Mouse (Mus musculus) heart, embryonic 12.5 days (tissue): ENCODE results near the gene Snn. TPM values are rescaled to one million over a fixed set of nuclear protein-coding genes. Genes with fewer than 3 reads are reported as not detected.
A peak's percentile ranks its signal among the peaks of the same experiment; 100 is the strongest.

Source experiments
- ATAC-seq: fragments of 200-750 bp; cut with Nextera tagmentation; 2 replicates; pipeline ENCODE4 v1.8.0; 2017; ENCODE audit warnings: moderate TSS enrichment, moderate library complexity; ENCODE audit not compliant: insufficient number of reproducible peaks, low FRiP score
- H3K27ac ChIP-seq: fragments of 300-500 bp; sonication (generic); 2 replicates; pipeline ENCODE4 v1.5.1; 2016; ENCODE audit warnings: mild to moderate bottlenecking, moderate library complexity; ENCODE audit not compliant: poor library complexity, severe bottlenecking
- H3K27me3 ChIP-seq: fragments of 300-500 bp; sonication (generic); replicated peaks from 2 replicates; pipeline ENCODE4 v1.6.1; 2016; ENCODE audit warnings: mild to moderate bottlenecking, moderate library complexity
- H3K36me3 ChIP-seq: fragments of 300-500 bp; sonication (generic); 2 replicates; pipeline ENCODE4 v1.6.1; 2016; ENCODE audit warnings: mild to moderate bottlenecking, moderate library complexity
- H3K4me1 ChIP-seq: fragments of 300-500 bp; sonication (generic); replicated peaks from 2 replicates; pipeline ENCODE4 v1.6.1; 2016; ENCODE audit warnings: mild to moderate bottlenecking
- H3K4me2 ChIP-seq: fragments of 300-500 bp; sonication (generic); 2 replicates; pipeline ENCODE4 v1.6.1; 2016; ENCODE audit warnings: mild to moderate bottlenecking, moderate library complexity
- H3K4me3 ChIP-seq: fragments of 300-500 bp; sonication (generic); 2 replicates; pipeline ENCODE4 v1.5.1; 2016; ENCODE audit warnings: mild to moderate bottlenecking
- H3K9ac ChIP-seq: fragments of 300-500 bp; sonication (generic); 2 replicates; pipeline ENCODE4 v1.6.1; 2016; ENCODE audit warnings: mild to moderate bottlenecking, moderate library complexity
- H3K9me3 ChIP-seq: fragments of 300-500 bp; sonication (generic); replicated peaks from 2 replicates; pipeline ENCODE4 v1.6.1; 2016; ENCODE audit warnings: mild to moderate bottlenecking, moderate library complexity
- WGBS: fragments of 180-500 bp; shearing (Covaris S2); methylation state at CpG from one replicate; pipeline ENCODE4 v1.1.7; 2016; 5-methylcytosine and 5-hydroxymethylcytosine counted together
- polyA plus RNA-seq: library from polyadenylated mRNA; unstranded; fragments of >200 nt; fragmentation: Nextera tagmentation; extraction: Ambion mirVana; gene quantifications from 2 replicates; pipeline ENCODE4 v1.2.1, GENCODE M21; 2016

Gene Snn
- polyA plus RNA-seq, 1 experiment from 2014 or later = 38.7 TPM

- H3K4me2 ChIP-seq = peak overlapping the region; percentile 3; the same call in 1 of the 2 replicates
- peaks cover 19% of the 10 kb centered on the region for H3K4me1 ChIP-seq
- H3K27ac ChIP-seq = peak overlapping the region; percentile 70
- H3K9ac ChIP-seq = no peak overlapping the region
- no peaks in the 10 kb centered on the region for H3K36me3 ChIP-seq
- ATAC-seq = no peak
- H3K27me3 ChIP-seq = no peaks in the 10 kb centered on the region
- H3K9me3 ChIP-seq = no peaks in the 10 kb centered on the region
- 45% methylated on average over 7 of the region's 7 CpGs for WGBS
- H3K4me3 ChIP-seq = no peak overlapping the region
These were observed 13.6 kb upstream of the Snn start for GRCm38 (mm10) chr16:11047130-11047529.

GRCm38 (mm10) chr16:11050226-11050625, 10.5 kb upstream of the Snn start:
- Histone ChIP-seq H3K36me3 (no peaks in the 10 kb centered on the region), H3K27me3 (no peaks in the 10 kb centered on the region), H3K9me3 (no peaks in the 10 kb centered on the region), H3K4me2 (no peak overlapping the region), H3K4me3 (no peak overlapping the region), H3K9ac (no peak overlapping the region), H3K4me1 (peaks cover 18% of the 10 kb centered on the region), H3K27ac (no peak overlapping the region)
- ATAC-seq = no peak
- 82% methylated on average over 2 of the region's 2 CpGs for WGBS

GRCm38 (mm10) chr16:11051134-11051533, 9.6 kb upstream of the Snn start:
- Histone ChIP-seq H3K9ac (no peak overlapping the region), H3K27ac (no peak overlapping the region), H3K4me1 (peaks cover 22% of the 10 kb centered on the region), H3K9me3 (no peaks in the 10 kb centered on the region), H3K4me3 (no peak overlapping the region), H3K4me2 (no peak overlapping the region), H3K36me3 (no peaks in the 10 kb centered on the region), H3K27me3 (no peaks in the 10 kb centered on the region)
- 88% methylated on average over 11 of the region's 11 CpGs for WGBS
- no peak for ATAC-seq

GRCm38 (mm10) chr16:11054409-11054808, 6.3 kb upstream of the Snn start:
- 62% methylated on average over 6 of the region's 6 CpGs for WGBS
- H3K27me3 ChIP-seq = no peaks in the 10 kb centered on the region
- H3K9me3 ChIP-seq = no peaks in the 10 kb centered on the region
- H3K4me1 ChIP-seq = peaks cover 8% of the 10 kb centered on the region
- ATAC-seq = no peak
- no peak overlapping the region for H3K4me3 ChIP-seq
- H3K9ac ChIP-seq = no peak overlapping the region
- H3K4me2 ChIP-seq = no peak overlapping the region
- H3K36me3 ChIP-seq = no peaks in the 10 kb centered on the region
- no peak overlapping the region for H3K27ac ChIP-seq

- no peak overlapping the region for H3K4me2 ChIP-seq
- peaks cover 8% of the 10 kb centered on the region for H3K4me1 ChIP-seq
- no peaks in the 10 kb centered on the region for H3K27me3 ChIP-seq
- H3K9me3 ChIP-seq = no peaks in the 10 kb centered on the region
- 72% methylated on average over 6 of the region's 6 CpGs for WGBS
- H3K36me3 ChIP-seq = no peaks in the 10 kb centered on the region
- no peak overlapping the region for H3K4me3 ChIP-seq
- no peak overlapping the region for H3K27ac ChIP-seq
- 0 out of 2 replicates have a peak, but pooled peaks have one; percentile 17 for ATAC-seq
- no peak overlapping the region for H3K9ac ChIP-seq
These were observed 5.9 kb upstream of the Snn start for GRCm38 (mm10) chr16:11054871-11055270.

- WGBS = 60% methylated on average over 5 of the region's 5 CpGs
- H3K27ac ChIP-seq = no peak overlapping the region
These were observed 4.8 kb upstream of the Snn start for GRCm38 (mm10) chr16:11055916-11056315.

GRCm38 (mm10) chr16:11062794-11063721, 2.3 kb downstream of the Snn start:
- H3K4me3 ChIP-seq = 0 out of 2 replicates have a peak overlapping the region, but pooled peaks have one; percentile 2
- WGBS = 22% methylated on average over 13 of the region's 13 CpGs
- no peaks in the 10 kb centered on the region for H3K27me3 ChIP-seq
- H3K9ac ChIP-seq = peak overlapping the region; percentile 52
- H3K4me1 ChIP-seq = peaks cover 47% of the 10 kb centered on the region
- H3K27ac ChIP-seq = peak overlapping the region; percentile 95
- peak overlapping the region; percentile 47 for H3K4me2 ChIP-seq
- no peaks in the 10 kb centered on the region for H3K9me3 ChIP-seq
- peak; percentile 66 for ATAC-seq
- H3K36me3 ChIP-seq = no peaks in the 10 kb centered on the region

More at GRCm38 (mm10) chr16:11055916-11056315, 4.8 kb upstream of the Snn start:
- Histone ChIP-seq H3K9me3 (no peaks in the 10 kb centered on the region), H3K4me3 (no peak overlapping the region), H3K9ac (no peak overlapping the region), H3K4me2 (no peak overlapping the region), H3K36me3 (no peaks in the 10 kb centered on the region), H3K4me1 (peaks cover 8% of the 10 kb centered on the region), H3K27me3 (no peaks in the 10 kb centered on the region)
- no peak for ATAC-seq

GRCm38 (mm10) chr16:11064341-11064740, 3.6 kb downstream of the Snn start:
- Histone ChIP-seq H3K4me2 (no peak overlapping the region), H3K4me1 (peaks cover 60% of the 10 kb centered on the region), H3K27ac (0 out of 2 replicates have a peak overlapping the region, but pooled peaks have one; percentile 95), H3K27me3 (no peaks in the 10 kb centered on the region), H3K9me3 (no peaks in the 10 kb centered on the region), H3K4me3 (no peak overlapping the region), H3K9ac (no peak overlapping the region), H3K36me3 (no peaks in the 10 kb centered on the region)
- no peak for ATAC-seq
- 81% methylated on average over 4 of the region's 4 CpGs for WGBS

- Histone ChIP-seq H3K4me2 (peak overlapping the region; percentile 75; the same call in 1 of the 2 replicates), H3K27ac (0 out of 2 replicates have a peak overlapping the region, but pooled peaks have one; percentile 18), H3K4me1 (peaks cover 64% of the 10 kb centered on the region), H3K27me3 (no peaks in the 10 kb centered on the region), H3K36me3 (no peaks in the 10 kb centered on the region), H3K4me3 (no peak overlapping the region), H3K9me3 (no peaks in the 10 kb centered on the region), H3K9ac (no peak overlapping the region)
- no peak for ATAC-seq
- WGBS = 85% methylated on average over 6 of the region's 6 CpGs
These were observed 4.0 kb downstream of the Snn start for GRCm38 (mm10) chr16:11064742-11065141.

GRCm38 (mm10) chr16:11065431-11065830, 4.7 kb downstream of the Snn start:
- H3K4me2 ChIP-seq = peak overlapping the region; percentile 75
- no peaks in the 10 kb centered on the region for H3K27me3 ChIP-seq
- ATAC-seq = no peak
- H3K4me1 ChIP-seq = peaks cover 71% of the 10 kb centered on the region
- peak overlapping the region; percentile 69 for H3K4me3 ChIP-seq
- no peaks in the 10 kb centered on the region for H3K9me3 ChIP-seq
- H3K9ac ChIP-seq = peak overlapping the region; percentile 16
- H3K36me3 ChIP-seq = no peaks in the 10 kb centered on the region
- WGBS = 56% methylated on average over 5 of the region's 5 CpGs
- peak overlapping the region; percentile 39 for H3K27ac ChIP-seq

GRCm38 (mm10) chr16:11066029-11066832, 5.5 kb downstream of the Snn start, which contains the start of gene Litaf:
TSS of gene Litaf (minus strand) at chr16:11066157.
- Histone ChIP-seq H3K4me3 (peak within 1 kb of the TSS; percentile 69), H3K9me3 (no peaks in the 10 kb centered on the region), H3K4me2 (peak within 1 kb of the TSS; percentile 75), H3K27me3 (no peaks in the 10 kb centered on the region), H3K9ac (peak within 1 kb of the TSS; percentile 87), H3K36me3 (peaks cover 4% of the 10 kb centered on the region; the same call in 1 of the 2 replicates), H3K4me1 (peaks cover 76% of the 10 kb centered on the region), H3K27ac (peak within 1 kb of the TSS; percentile 89)
- ATAC-seq = peak; percentile 94
- WGBS = under 1% methylated on average over 77 of the region's 78 CpGs
